Mouse (Mus musculus) embryonic fibroblast, embryonic 13.5 days (primary cell): ENCODE measurements around the gene Gm13272. TPM values are rescaled to one million over a fixed set of nuclear protein-coding genes. Genes with fewer than 3 reads are reported as not detected.
"Not testable (repeated sequence)": the region's sequence is repeated elsewhere in the genome, so short reads cannot be mapped to it uniquely, and the experiment has no call there.

Experiments
- H3K27ac ChIP-seq: 2 replicates; pipeline ENCODE4 v1.5.1; 2012; ENCODE audit warnings: low read length, control low read depth, inconsistent platforms; ENCODE audit not compliant: insufficient read depth
- H3K4me1 ChIP-seq: 2 replicates; pipeline ENCODE4 v1.6.1; 2011; ENCODE audit warnings: low read length; ENCODE audit not compliant: control insufficient read depth, insufficient read depth
- H3K4me3 ChIP-seq: 2 replicates; pipeline ENCODE4 v1.5.1; 2011; ENCODE audit warnings: mild to moderate bottlenecking, control low read depth, low read length; ENCODE audit not compliant: insufficient read depth
- CTCF ChIP-seq: IDR thresholded peaks from 2 replicates; pipeline ENCODE4 v1.5.1; 2011; ENCODE audit warnings: mild to moderate bottlenecking, control low read depth, low read length, moderate library complexity, borderline replicate concordance; ENCODE audit not compliant: insufficient read depth
- POLR2A ChIP-seq: IDR thresholded peaks from 2 replicates; pipeline ENCODE4 v1.6.1; 2011; ENCODE audit warnings: low read depth, mild to moderate bottlenecking, control low read depth, low read length, moderate library complexity
- polyA plus RNA-seq: library from polyadenylated mRNA; stranded (reverse); fragments of >200 nt; gene quantifications from 2 replicates; pipeline ENCODE4 v1.2.4, GENCODE M21; 2011; ENCODE audit warnings: low read depth; ENCODE audit not compliant: missing spikeins, insufficient read length

Gm13272 gene
- polyA plus RNA-seq: not detected in 2 replicates

GRCm38 (mm10) chr4:88779550-88779949, at the start of gene Gm13272:
TSS of gene Gm13272 (plus strand) at chr4:88779850.
- not testable (repeated sequence) for H3K4me3 ChIP-seq, H3K27ac ChIP-seq, H3K4me1 ChIP-seq

- Histone ChIP-seq H3K4me1 (no peaks in the 10 kb centered on the region), H3K4me3 (no peak overlapping the region), H3K27ac (no peak overlapping the region)
- no peak for TF ChIP-seq POLR2A
- TF ChIP-seq CTCF: peak; percentile 62; the same call in 1 of the 2 replicates
Measured at GRCm38 (mm10) chr4:88738480-88738879, 41.2 kb upstream of the Gm13272 start.

GRCm38 (mm10) chr4:88739036-88739435, 40.6 kb upstream of the Gm13272 start:
- no peaks in the 10 kb centered on the region for H3K4me1 ChIP-seq
- no peak overlapping the region for H3K4me3 ChIP-seq
- no peak overlapping the region for H3K27ac ChIP-seq
- TF ChIP-seq CTCF (no peak), POLR2A (no peak)

- Histone ChIP-seq H3K27ac (no peak overlapping the region), H3K4me1 (no peaks in the 10 kb centered on the region), H3K4me3 (no peak overlapping the region)
- no peak for TF ChIP-seq CTCF
- TF ChIP-seq POLR2A: no peak
Measured at GRCm38 (mm10) chr4:88741426-88741825, 38.2 kb upstream of the Gm13272 start.

- H3K27ac ChIP-seq: no peak overlapping the region
- TF ChIP-seq CTCF (no peak), POLR2A (no peak)
- H3K4me1 ChIP-seq: no peaks in the 10 kb centered on the region
- no peak overlapping the region for H3K4me3 ChIP-seq
Measured at GRCm38 (mm10) chr4:88742771-88743371, 36.8 kb upstream of the Gm13272 start.

- Histone ChIP-seq H3K27ac (no peak overlapping the region), H3K4me1 (no peaks in the 10 kb centered on the region), H3K4me3 (no peak overlapping the region)
- no peak for TF ChIP-seq CTCF
- no peak for TF ChIP-seq POLR2A
Measured at GRCm38 (mm10) chr4:88744207-88744606, 35.4 kb upstream of the Gm13272 start.

- H3K4me1 ChIP-seq: no peaks in the 10 kb centered on the region
- no peak for TF ChIP-seq CTCF
- TF ChIP-seq POLR2A: no peak
- no peak overlapping the region for H3K4me3 ChIP-seq
- no peak overlapping the region for H3K27ac ChIP-seq
Measured at GRCm38 (mm10) chr4:88749926-88750325, 29.7 kb upstream of the Gm13272 start.

- H3K27ac ChIP-seq, H3K4me3 ChIP-seq, H3K4me1 ChIP-seq: not testable (repeated sequence)
Measured at GRCm38 (mm10) chr4:88754818-88755340, 24.8 kb upstream of the Gm13272 start, which contains the start of gene Gm13271. TSS of gene Gm13271 (plus strand) at chr4:88754868.

GRCm38 (mm10) chr4:88756581-88757513, 22.8 kb upstream of the Gm13272 start:
- Histone ChIP-seq H3K27ac (peak overlapping the region; percentile 99), H3K4me3 (peak overlapping the region; percentile 59)
- TF ChIP-seq POLR2A: peak; percentile 67
- not testable (repeated sequence) for H3K4me1 ChIP-seq

- Histone ChIP-seq H3K27ac (0 out of 2 replicates have a peak overlapping the region, but pooled peaks have one; percentile 99), H3K4me3 (peak overlapping the region; percentile 59; the same call in 1 of the 2 replicates)
- TF ChIP-seq CTCF (peak; percentile 68), POLR2A (peak; percentile 79)
- H3K4me1 ChIP-seq: not testable (repeated sequence)
Measured at GRCm38 (mm10) chr4:88757628-88758031, 22.0 kb upstream of the Gm13272 start.

GRCm38 (mm10) chr4:88758751-88759150, 20.9 kb upstream of the Gm13272 start:
- H3K4me3 ChIP-seq, H3K4me1 ChIP-seq, H3K27ac ChIP-seq: not testable (repeated sequence)
